Mouse (Mus musculus): ENCODE measurements around the gene Def8. TPM values are rescaled to one million over a fixed set of nuclear protein-coding genes. Genes with fewer than 3 reads are reported as not detected.
"Not testable (repeated sequence)": the region's sequence is repeated elsewhere in the genome, so short reads cannot be mapped to it uniquely, and the experiment has no call there.

Gene Def8
- polyA plus RNA-seq, 1 experiment from 2014 or later = 36.4 TPM

DNA sequence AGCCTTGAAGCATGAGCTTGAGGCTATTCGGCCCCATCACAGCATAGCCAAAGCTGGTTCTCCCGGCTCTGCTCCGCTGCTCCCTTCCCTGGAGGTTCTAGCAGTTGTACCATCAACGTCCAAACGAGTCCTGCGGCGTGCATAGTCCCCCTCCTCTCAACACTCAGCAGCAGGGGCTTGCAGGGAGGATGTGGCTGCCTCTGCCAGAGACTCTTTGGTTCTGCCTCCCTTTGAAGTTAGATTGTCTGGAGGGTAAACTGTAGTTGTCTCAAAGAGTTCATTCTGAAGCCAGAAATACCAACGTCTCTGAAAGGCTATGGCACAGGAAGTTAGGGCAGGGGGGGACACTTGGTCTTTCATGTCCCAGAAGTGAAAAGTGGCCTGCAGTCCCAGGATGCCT is 18.8 kb upstream of the Def8 start:
- 52% methylated on average over 8 of the region's 8 CpGs for WGBS
- H3K27ac ChIP-seq = no peak overlapping the region
- H3K4me1 ChIP-seq = peaks cover 39% of the 10 kb centered on the region
- peaks cover 40% of the 10 kb centered on the region for H3K36me3 ChIP-seq
- H3K4me3 ChIP-seq = no peak overlapping the region
- no peaks in the 10 kb centered on the region for H3K9me3 ChIP-seq
- DNase-seq (ENCODE audit: low spot score) = no peak
- H3K27me3 ChIP-seq (ENCODE audit: insufficient read depth, poor library complexity, severe bottlenecking) = peaks cover 23% of the 10 kb centered on the region

- H3K9me3 ChIP-seq = no peaks in the 10 kb centered on the region
- H3K27ac ChIP-seq = no peak within 1 kb of the TSS
- H3K36me3 ChIP-seq = peaks cover 17% of the 10 kb centered on the region
- peaks cover 62% of the 10 kb centered on the region for H3K4me1 ChIP-seq
- no peak for DNase-seq (ENCODE audit: low spot score)
- no peak within 1 kb of the TSS for H3K4me3 ChIP-seq
- peaks cover 45% of the 10 kb centered on the region for H3K27me3 ChIP-seq (ENCODE audit: insufficient read depth, poor library complexity, severe bottlenecking)
- WGBS = 9% methylated on average over 4 of the region's 4 CpGs
These were observed 16.5 kb upstream of the Def8 start, which contains the start of gene Mc1r for GRCm38 (mm10) chr8:123406786-123407185. Gene Mc1r, plus strand, starts transcription at chr8:123407107.

GRCm38 (mm10) chr8:123407612-123408011 is 15.7 kb upstream of the Def8 start:
- Histone ChIP-seq H3K4me1 (peaks cover 65% of the 10 kb centered on the region), H3K27ac (no peak overlapping the region), H3K36me3 (peaks cover 9% of the 10 kb centered on the region), H3K27me3 (ENCODE audit: insufficient read depth, poor library complexity, severe bottlenecking) (peaks cover 53% of the 10 kb centered on the region), H3K4me3 (no peak overlapping the region), H3K9me3 (no peaks in the 10 kb centered on the region)
- no peak for DNase-seq (ENCODE audit: low spot score)
- WGBS = 89% methylated on average over 13 of the region's 13 CpGs

GRCm38 (mm10) chr8:123408586-123409544 is 14.5 kb upstream of the Def8 start:
- WGBS = 53% methylated on average over 9 of the region's 9 CpGs
- Histone ChIP-seq H3K9me3 (no peaks in the 10 kb centered on the region), H3K27ac (0 out of 2 replicates have a peak overlapping the region, but pooled peaks have one; percentile 39), H3K4me1 (peaks cover 65% of the 10 kb centered on the region), H3K27me3 (ENCODE audit: insufficient read depth, poor library complexity, severe bottlenecking) (peaks cover 66% of the 10 kb centered on the region), H3K36me3 (no peaks in the 10 kb centered on the region; the same call in 1 of the 2 replicates), H3K4me3 (peak overlapping the region; percentile 28)
- peak; percentile 92 for DNase-seq (ENCODE audit: low spot score)

GRCm38 (mm10) chr8:123410049-123410587 is 13.2 kb upstream of the Def8 start:
- DNase-seq (ENCODE audit: low spot score) = peak; percentile 90
- peak overlapping the region; percentile 39; the same call in 1 of the 2 replicates for H3K27ac ChIP-seq
- H3K27me3 ChIP-seq (ENCODE audit: insufficient read depth, poor library complexity, severe bottlenecking) = peaks cover 70% of the 10 kb centered on the region
- no peaks in the 10 kb centered on the region; the same call in 1 of the 2 replicates for H3K36me3 ChIP-seq
- H3K4me1 ChIP-seq = peaks cover 56% of the 10 kb centered on the region
- 68% methylated on average over 8 of the region's 8 CpGs for WGBS
- H3K4me3 ChIP-seq = no peak overlapping the region
- no peaks in the 10 kb centered on the region for H3K9me3 ChIP-seq

DNA sequence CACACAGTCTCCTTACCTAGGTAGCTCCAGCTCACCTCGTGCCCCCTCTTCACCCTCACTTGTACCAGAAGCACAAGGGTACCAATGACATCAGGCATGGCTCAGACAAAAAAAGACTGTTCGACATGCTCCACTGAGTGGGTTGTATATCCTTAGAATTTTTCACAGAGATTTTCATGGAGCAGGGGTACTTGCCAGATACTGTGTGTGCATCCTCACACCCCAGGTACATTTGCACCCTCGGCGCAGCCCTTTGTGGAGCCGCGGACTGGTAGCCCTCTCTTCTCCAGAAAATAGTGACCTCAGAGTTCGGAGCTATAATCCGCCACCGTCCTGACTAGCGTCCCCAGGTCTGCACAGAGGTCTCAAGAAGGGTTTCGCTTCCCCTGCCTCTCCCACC is 12.5 kb upstream of the Def8 start:
- Histone ChIP-seq H3K27ac (0 out of 2 replicates have a peak overlapping the region, but pooled peaks have one; percentile 0), H3K4me3 (peak overlapping the region; percentile 49), H3K36me3 (no peaks in the 10 kb centered on the region; the same call in 1 of the 2 replicates), H3K27me3 (ENCODE audit: insufficient read depth, poor library complexity, severe bottlenecking) (peaks cover 70% of the 10 kb centered on the region), H3K9me3 (no peaks in the 10 kb centered on the region), H3K4me1 (peaks cover 56% of the 10 kb centered on the region)
- WGBS = 15% methylated on average over 11 of the region's 11 CpGs
- no peak for DNase-seq (ENCODE audit: low spot score)

- Histone ChIP-seq H3K9me3 (no peaks in the 10 kb centered on the region), H3K4me3 (peak within 1 kb of the TSS; percentile 49), H3K36me3 (no peaks in the 10 kb centered on the region; the same call in 1 of the 2 replicates), H3K27me3 (ENCODE audit: insufficient read depth, poor library complexity, severe bottlenecking) (peaks cover 70% of the 10 kb centered on the region), H3K27ac (0 out of 2 replicates have a peak within 1 kb of the TSS, but pooled peaks have one; percentile 0), H3K4me1 (peaks cover 56% of the 10 kb centered on the region)
- no peak for DNase-seq (ENCODE audit: low spot score)
- under 1% methylated on average over 29 of the region's 29 CpGs for WGBS
These were observed 12.1 kb upstream of the Def8 start, which contains the start of gene Tubb3 for GRCm38 (mm10) chr8:123411246-123411645. Gene Tubb3, plus strand, starts transcription at chr8:123411424.

DNA sequence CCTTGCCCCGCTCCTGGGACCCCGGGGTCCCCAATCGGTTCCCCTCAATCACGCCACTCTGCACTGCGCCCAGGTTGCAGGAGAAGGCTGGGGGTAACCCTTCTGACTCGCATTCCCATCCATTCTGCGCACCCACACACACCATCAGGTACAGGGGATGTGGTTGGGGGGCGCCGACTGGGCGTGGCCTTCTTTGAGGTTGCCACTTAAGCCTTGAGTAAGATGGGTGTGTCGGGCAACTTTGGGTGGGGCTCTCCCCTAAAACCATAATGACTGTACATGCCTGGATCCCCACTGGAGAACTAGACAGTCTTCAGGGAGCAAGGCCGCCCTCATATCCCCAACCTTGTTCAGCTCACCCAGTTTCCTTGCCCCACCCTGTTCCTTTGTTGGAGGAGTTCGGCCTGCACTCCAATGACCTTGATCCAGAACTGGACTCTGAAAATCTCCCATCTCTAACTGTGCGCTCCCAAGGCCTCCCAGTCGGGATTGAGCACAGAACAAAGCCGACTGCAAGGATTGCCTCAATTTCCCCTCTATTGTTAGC is 11.5 kb upstream of the Def8 start:
- Histone ChIP-seq H3K27me3 (ENCODE audit: insufficient read depth, poor library complexity, severe bottlenecking) (peaks cover 70% of the 10 kb centered on the region), H3K4me3 (peak overlapping the region; percentile 49), H3K9me3 (no peaks in the 10 kb centered on the region), H3K36me3 (no peaks in the 10 kb centered on the region; the same call in 1 of the 2 replicates), H3K4me1 (peaks cover 55% of the 10 kb centered on the region), H3K27ac (no peak overlapping the region)
- 9% methylated on average over 16 of the region's 16 CpGs for WGBS
- DNase-seq (ENCODE audit: low spot score) = no peak

DNA sequence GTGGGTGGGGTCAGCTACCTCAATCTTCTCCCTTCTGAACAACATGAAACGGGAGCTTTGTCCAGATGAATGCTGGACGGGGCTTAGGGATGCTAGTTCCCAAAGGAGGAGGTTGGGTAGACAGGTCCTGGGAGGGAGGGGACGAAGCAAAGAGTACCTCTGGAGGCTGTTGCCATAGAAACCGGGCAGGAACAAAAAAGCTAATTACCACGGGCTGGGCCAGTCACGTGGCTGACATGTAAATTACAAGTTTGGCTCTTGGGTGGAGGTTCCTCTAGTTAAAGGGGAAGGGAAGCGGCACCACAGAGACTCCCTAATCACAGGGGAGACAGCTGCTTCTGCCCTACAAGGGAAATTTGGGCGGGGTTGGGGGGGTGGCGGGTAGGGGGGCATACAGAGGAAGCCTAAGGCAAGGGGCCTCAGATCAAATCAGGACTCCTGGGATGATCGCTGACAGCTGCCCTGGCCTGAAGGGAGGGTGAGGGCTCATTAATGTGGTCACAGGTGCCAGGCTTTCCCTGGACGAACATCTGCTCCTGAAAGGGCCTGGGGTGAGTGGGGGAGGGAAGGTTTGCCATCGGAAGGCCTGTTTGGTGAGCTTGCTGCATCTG is 10.7 kb upstream of the Def8 start:
- Histone ChIP-seq H3K27me3 (ENCODE audit: insufficient read depth, poor library complexity, severe bottlenecking) (peaks cover 63% of the 10 kb centered on the region), H3K4me3 (no peak overlapping the region), H3K9me3 (no peaks in the 10 kb centered on the region), H3K4me1 (peaks cover 51% of the 10 kb centered on the region), H3K36me3 (no peaks in the 10 kb centered on the region; the same call in 1 of the 2 replicates), H3K27ac (no peak overlapping the region)
- 4% methylated on average over 12 of the region's 12 CpGs for WGBS
- DNase-seq (ENCODE audit: low spot score) = no peak

DNA sequence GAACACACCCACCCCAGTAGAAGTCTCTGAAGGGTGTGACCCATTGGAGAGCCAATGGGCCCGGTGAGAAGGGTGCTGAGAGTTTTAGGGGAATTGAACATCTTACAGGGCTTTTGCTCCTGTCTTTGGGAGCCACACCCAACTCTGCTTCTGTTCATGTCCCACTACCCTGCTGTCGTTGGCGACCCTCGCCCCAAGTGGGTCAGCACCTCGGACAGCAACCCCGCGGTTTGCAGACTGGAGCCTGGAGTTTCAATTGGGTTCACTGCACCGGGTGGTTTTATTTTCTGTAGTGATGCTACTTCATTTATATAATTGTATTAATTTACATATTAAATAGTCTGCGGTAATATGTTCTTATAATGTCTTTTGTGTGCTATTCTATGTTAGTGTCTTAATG is 9.1 kb upstream of the Def8 start:
- no peak overlapping the region for H3K4me3 ChIP-seq
- WGBS = 10% methylated on average over 9 of the region's 9 CpGs
- H3K27me3 ChIP-seq (ENCODE audit: insufficient read depth, poor library complexity, severe bottlenecking) = peaks cover 50% of the 10 kb centered on the region
- H3K9me3 ChIP-seq = no peaks in the 10 kb centered on the region
- no peak for DNase-seq (ENCODE audit: low spot score)
- H3K36me3 ChIP-seq = no peaks in the 10 kb centered on the region; the same call in 1 of the 2 replicates
- peaks cover 36% of the 10 kb centered on the region for H3K4me1 ChIP-seq
- H3K27ac ChIP-seq = no peak overlapping the region

- not testable (repeated sequence) for H3K27ac ChIP-seq; H3K36me3 ChIP-seq; H3K9me3 ChIP-seq; H3K4me3 ChIP-seq; DNase-seq (ENCODE audit: low spot score)
- H3K4me1 ChIP-seq = peaks cover 27% of the 10 kb centered on the region
- WGBS = 79% methylated on average over 5 of the region's 5 CpGs
- peaks cover 43% of the 10 kb centered on the region for H3K27me3 ChIP-seq (ENCODE audit: insufficient read depth, poor library complexity, severe bottlenecking)
These were observed 8.2 kb upstream of the Def8 start for GRCm38 (mm10) chr8:123414997-123415696.
